ENCODE assay signal across 8 mouse cellular contexts in genomic region chr11:101465869-101466551, GRCm38 (mm10). TPM values are rescaled to one million over a fixed set of nuclear protein-coding genes. Genes with fewer than 3 reads are reported as not detected.
A peak's percentile ranks its signal among the peaks of the same experiment; 100 is the strongest.
DNase-seq lines count a peak whose midpoint lies in the region; ATAC-seq and TF ChIP-seq lines count a peak whose summit lies in the region.

Gene Vat1, minus strand, starts transcription at chr11:101466230.

- H3K4me3 ChIP-seq in embryonic facial prominence, embryonic 10.5 days: peak within 1 kb of the TSS; percentile 83
- H3K4me3 ChIP-seq in liver, adult 2 months (ENCODE audit: insufficient read depth, low read depth, low read length): peak within 1 kb of the TSS; percentile 86

- peaks cover 83% of the 10 kb centered on the region for H3K4me1 ChIP-seq in embryonic facial prominence, embryonic 10.5 days
- peaks cover 1% of the 10 kb centered on the region; the same call in 1 of the 2 replicates for H3K4me1 ChIP-seq in liver, adult 2 months (ENCODE audit: control insufficient read depth, insufficient read depth, low read length)

- no peaks in the 10 kb centered on the region for H3K79me2 ChIP-seq in liver, adult 2 months (ENCODE audit: control insufficient read depth, insufficient read depth, low read length)

- TF ChIP-seq POLR2A in liver, adult 2 months (IDR thresholded peaks at IDR 0.05; ENCODE audit: extremely low read depth, insufficient read depth, low read length): peak; percentile 37; the same call in 1 of the 2 replicates

- 2% methylated on average over 60 of the region's 60 CpGs for WGBS in embryonic facial prominence, embryonic 10.5 days
- WGBS in liver, adult 2 months: 2% methylated on average over 57 of the region's 60 CpGs

- TF ChIP-seq CTCF in liver, adult 2 months (IDR thresholded peaks at IDR 0.05; ENCODE audit: low read depth, low read length): no peak

- ATAC-seq in monocyte, adult 5-6 weeks (replicated peaks; ENCODE audit: insufficient number of reproducible peaks, low FRiP score, low TSS enrichment, poor library complexity, severe bottlenecking): peak; percentile 49; the same call in 1 of the 2 replicates

- H3K36me3 ChIP-seq in embryonic facial prominence, embryonic 10.5 days (replicated peaks): peaks cover 16% of the 10 kb centered on the region
- H3K36me3 ChIP-seq in liver, adult 2 months (ENCODE audit: control insufficient read depth, insufficient read depth, low read length): no peaks in the 10 kb centered on the region

- H3K27me3 ChIP-seq in embryonic facial prominence, embryonic 10.5 days (replicated peaks; ENCODE audit: low read depth, poor library complexity, severe bottlenecking): peaks cover 36% of the 10 kb centered on the region
- H3K27me3 ChIP-seq in liver, adult 2 months (ENCODE audit: control insufficient read depth, insufficient read depth, low read length): no peaks in the 10 kb centered on the region

- peak within 1 kb of the TSS; percentile 78 for H3K27ac ChIP-seq in embryonic facial prominence, embryonic 10.5 days (replicated peaks)
- no peak within 1 kb of the TSS for H3K27ac ChIP-seq in liver, adult 2 months (replicated peaks; ENCODE audit: insufficient read depth, low read depth, low read length)

- DNase-seq in frontal cortex, adult 2 months (ENCODE audit: extremely low spot score in 1 of 2, low spot score in 1 of 2): peak in 1 of 2 experiments; percentile 63
- no peak for DNase-seq in frontal cortex, postnatal 14 days (ENCODE audit: low spot score in 2 of 2)
- peak; percentile 80 for DNase-seq in embryonic facial prominence, embryonic 10.5 days (ENCODE audit: low spot score)
- peak; percentile 68 to 79 for DNase-seq in heart, adult 9 months (ENCODE audit: low spot score in 2 of 2)
- peak; percentile 63 for DNase-seq in kidney, adult 9 months
- DNase-seq in liver, adult 2 months (ENCODE audit: extremely low read depth, low read depth, low spot score): peak; percentile 64
- peak; percentile 25 to 42 for DNase-seq in spleen, postnatal 14 days (ENCODE audit: low spot score in 2 of 2)

- no peaks in the 10 kb centered on the region for H3K9me3 ChIP-seq in embryonic facial prominence, embryonic 10.5 days

- H3K9ac ChIP-seq in liver, adult 2 months (ENCODE audit: low read depth, low read length): peak within 1 kb of the TSS; percentile 89

RNA-seq across cellular contexts. Expression of gene Vat1, which starts in this region (rescaled TPM):
- 41.3 and 41.4 TPM in 2 replicates for polyA plus RNA-seq in frontal cortex, adult 2 months (2012; rRNA removed)
- 21.3 and 29.6 TPM in 2 replicates for polyA plus RNA-seq in embryonic facial prominence, embryonic 10.5 days (2016; fragmentation: Nextera tagmentation; extraction: Ambion mirVana)
- total RNA-seq in liver, adult 2 months (2014; rRNA removed): 11.0 and 11.2 TPM in 2 replicates
- polyA plus RNA-seq in liver, adult 2 months (2012; rRNA removed): 30.4 and 33.4 TPM in 2 replicates
- total RNA-seq in monocyte, adult 5-6 weeks (2017): 13.9 to 14.1 TPM (median 13.9 TPM) in 3 replicates

Comparison
In these comparisons a context has a peak if more than half of its experiments do, and no peak if none do; other contexts are left out.
1. DNase-seq: peak in embryonic facial prominence, embryonic 10.5 days (single experiment), heart, adult 9 months (2 of 2), kidney, adult 9 months (single experiment), liver, adult 2 months (single experiment) and spleen, postnatal 14 days (2 of 2); none in frontal cortex, postnatal 14 days (0 of 2).